Mouse (Mus musculus) C2C12 (cell line): ENCODE data around the gene Nmnat3.

Experiments used
- CEBPB ChIP-seq: IDR thresholded peaks from one replicate; pipeline ENCODE4 v1.6.1; 2011; ENCODE audit warnings: low read depth, mild to moderate bottlenecking, control low read depth, moderate library complexity
- CTCF ChIP-seq: IDR thresholded peaks from one replicate; pipeline ENCODE4 v1.5.1; 2011; ENCODE audit not compliant: control insufficient read depth, insufficient read depth, insufficient read length
- MAX ChIP-seq: IDR thresholded peaks from one replicate; pipeline ENCODE4 v1.6.1; 2011; ENCODE audit warnings: mild to moderate bottlenecking, control low read depth
- MYOD1 ChIP-seq: IDR thresholded peaks from one replicate; pipeline ENCODE4 v1.6.1; 2011; ENCODE audit warnings: low read depth; ENCODE audit not compliant: control insufficient read depth, insufficient read length
- MYOG ChIP-seq: IDR thresholded peaks from one replicate; pipeline ENCODE4 v1.6.1; 2011; ENCODE audit not compliant: control insufficient read depth, insufficient read length; ENCODE audit errors: extremely low read depth
- USF1 ChIP-seq: IDR thresholded peaks from one replicate; pipeline ENCODE4 v1.6.1; 2011; ENCODE audit warnings: low read depth, mild to moderate bottlenecking, control low read depth, moderate library complexity

DNA sequence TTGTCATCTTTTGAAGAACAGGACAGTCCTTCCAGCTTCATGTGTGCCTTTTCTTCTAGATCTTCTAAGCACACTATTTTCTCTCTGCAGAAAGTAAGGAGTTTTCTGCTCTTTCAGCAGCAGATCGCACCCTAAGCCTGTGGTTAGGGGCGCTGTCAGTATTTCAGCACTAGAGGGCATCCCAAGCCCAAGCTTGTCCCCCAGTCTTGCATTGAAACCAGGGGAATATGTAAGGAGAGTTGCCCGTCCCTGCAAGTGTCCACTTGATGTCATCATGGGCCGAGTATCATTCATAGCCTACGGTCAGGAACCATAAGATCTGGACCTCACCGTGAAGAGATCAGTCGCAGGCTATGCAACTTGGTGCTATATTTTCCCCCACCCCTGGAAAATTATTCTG, 130.7 kb downstream of the Nmnat3 start:
- TF ChIP-seq MAX (no peak), CTCF (peak; percentile 28), MYOG (no peak), USF1 (no peak), MYOD1 (no peak), CEBPB (no peak)
